Comparison of ENCODE assay signal across 29 mouse cellular contexts in the genomic region with DNA sequence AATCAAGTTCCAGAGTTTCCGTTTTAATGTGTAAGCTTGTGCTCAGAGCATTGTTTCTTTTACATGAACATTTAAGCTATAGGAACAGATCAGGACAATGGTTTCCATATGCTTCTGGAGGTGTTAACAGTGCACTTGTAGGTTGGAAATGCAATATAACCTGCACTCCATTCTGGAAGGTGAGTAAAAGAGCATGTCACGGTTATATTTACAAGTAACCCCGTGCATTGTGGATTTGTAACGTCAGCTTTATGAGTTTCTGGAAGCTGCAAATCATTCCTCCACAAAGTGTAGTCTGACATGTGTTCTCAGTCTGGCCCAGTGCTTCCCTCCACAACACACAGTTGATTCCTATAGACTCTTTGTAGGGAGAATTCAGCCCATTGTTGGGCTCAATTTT.
"Had no signal": no experiment of that assay in that cellular context is flagged by ENCODE, and none has a peak within 500 bp of the region (broad histone marks: within the 10 kb centered on the region; RNA-seq: fewer than 3 reads in every experiment).

No protein-coding gene starts in this region.

- DNase-seq: forebrain, postnatal 0 days; gastrocnemius, adult 2 months; gastrocnemius, postnatal 14 days; gastrocnemius, postnatal 36 days; heart, adult 11 months; heart, adult 2 months; heart, postnatal 4 days; kidney, adult 11 months; kidney, adult 2 months; kidney, adult 9 months; kidney, postnatal 14 days; kidney, postnatal 36 days; layer of hippocampus, adult 9-11 months; layer of hippocampus, postnatal 36 days; left cerebral cortex, postnatal 4 days; liver; liver, embryonic 13.5 days had no signal

- H3K9ac ChIP-seq: forebrain, postnatal 0 days; heart, embryonic 13.5 days; heart, embryonic 15.5 days; hindbrain, embryonic 12.5 days; hindbrain, embryonic 14.5 days; kidney, embryonic 15.5 days; liver, embryonic 13.5 days; liver, embryonic 15.5 days had no signal

- H3K9me3 ChIP-seq: heart, embryonic 13.5 days; heart, embryonic 15.5 days; hindbrain, embryonic 10.5 days; hindbrain, embryonic 12.5 days; kidney, embryonic 15.5 days; liver, embryonic 13.5 days; liver, embryonic 15.5 days had no signal

- H3K4me2 ChIP-seq: heart, embryonic 11.5 days; heart, embryonic 13.5 days; heart, embryonic 15.5 days; hindbrain, embryonic 12.5 days; hindbrain, embryonic 14.5 days; kidney, embryonic 15.5 days; liver, embryonic 11.5 days; liver, embryonic 13.5 days; liver, embryonic 15.5 days had no signal

- H3K27me3 ChIP-seq: heart, embryonic 13.5 days; heart, embryonic 15.5 days; hindbrain, embryonic 12.5 days; kidney, embryonic 15.5 days; liver, embryonic 13.5 days; liver, embryonic 15.5 days had no signal

- H3K4me3 ChIP-seq: gastrocnemius, adult 2 months; heart, adult 2 months; heart, embryonic 13.5 days; heart, embryonic 15.5 days; hindbrain, embryonic 10.5 days; hindbrain, embryonic 12.5 days; kidney, embryonic 15.5 days; liver, embryonic 13.5 days; liver, embryonic 15.5 days had no signal

- H3K27ac ChIP-seq: gastrocnemius, adult 2 months; heart, adult 2 months; heart, embryonic 13.5 days; heart, embryonic 15.5 days; hindbrain, embryonic 10.5 days; hindbrain, embryonic 12.5 days; hindbrain, embryonic 14.5 days; kidney, embryonic 15.5 days; kidney, postnatal 0 days; liver, embryonic 13.5 days; liver, embryonic 15.5 days had no signal

- H3K4me1 ChIP-seq: heart, embryonic 13.5 days; heart, embryonic 15.5 days; hindbrain, embryonic 10.5 days; hindbrain, embryonic 12.5 days; kidney, embryonic 15.5 days; liver, embryonic 13.5 days; liver, embryonic 15.5 days had no signal

- ATAC-seq: forebrain, postnatal 0 days; hindbrain, embryonic 16.5 days; intestine, embryonic 16.5 days had no signal

- H3K36me3 ChIP-seq: heart, embryonic 13.5 days; heart, embryonic 15.5 days; hindbrain, embryonic 10.5 days; hindbrain, embryonic 12.5 days; kidney, embryonic 15.5 days; liver, embryonic 13.5 days; liver, embryonic 15.5 days had no signal
